Mouse (Mus musculus) spleen, postnatal 4 days (tissue): ENCODE results near the gene Vat1l.

Experiments
- DNase-seq, 2 experiments: peaks; one replicate each; pipeline ENCODE4 v3.0.0; 2022; ENCODE audit warnings: low spot score in 2 of 2

Vat1l gene

GRCm38 (mm10) chr8:114295749-114296067 lies 90.3 kb downstream of the Vat1l start:
- no peak for DNase-seq

- no peak for DNase-seq
These were observed 92.8 kb downstream of the Vat1l start for GRCm38 (mm10) chr8:114298253-114298652.

- no peak for DNase-seq
These were observed 94.7 kb downstream of the Vat1l start for GRCm38 (mm10) chr8:114300072-114300471.

GRCm38 (mm10) chr8:114306296-114306695 lies 100.9 kb downstream of the Vat1l start:
- DNase-seq, result no peak

GRCm38 (mm10) chr8:114314669-114315325 lies 109.4 kb downstream of the Vat1l start:
- no peak for DNase-seq

- no peak for DNase-seq
These were observed 112.7 kb downstream of the Vat1l start for GRCm38 (mm10) chr8:114318161-114318560.

- DNase-seq, result no peak
These were observed 116.7 kb downstream of the Vat1l start for GRCm38 (mm10) chr8:114322096-114322495.

GRCm38 (mm10) chr8:114331928-114332327 lies 126.5 kb downstream of the Vat1l start:
- DNase-seq, result no peak

GRCm38 (mm10) chr8:114332949-114333348 lies 127.5 kb downstream of the Vat1l start:
- DNase-seq, result no peak

- DNase-seq, result no peak
These were observed 130.3 kb downstream of the Vat1l start for GRCm38 (mm10) chr8:114335721-114336120.

DNA sequence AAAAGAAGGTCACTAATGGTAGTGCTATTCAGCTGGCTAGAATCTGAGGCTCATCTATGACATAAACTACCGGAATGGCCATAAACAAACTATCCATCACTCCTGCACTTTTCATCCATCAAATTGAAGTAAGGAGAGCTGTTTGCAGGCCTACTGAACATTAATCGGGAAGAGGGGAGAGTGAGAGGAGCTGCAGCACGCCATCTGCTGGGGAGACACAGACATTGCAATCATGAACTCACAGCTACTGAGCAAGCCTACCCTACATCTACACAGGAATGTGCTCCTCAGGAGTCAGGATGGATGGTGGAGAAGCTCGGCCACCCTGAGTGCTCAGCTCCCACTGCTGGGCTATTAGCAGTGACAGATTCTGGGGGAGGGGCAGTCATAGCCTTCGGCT lies 136.9 kb downstream of the Vat1l start:
- no peak for DNase-seq

- DNase-seq, result no peak
These were observed 139.4 kb downstream of the Vat1l start for GRCm38 (mm10) chr8:114344789-114345188.

- no peak for DNase-seq
These were observed 140.6 kb downstream of the Vat1l start for GRCm38 (mm10) chr8:114346045-114346444.

DNA sequence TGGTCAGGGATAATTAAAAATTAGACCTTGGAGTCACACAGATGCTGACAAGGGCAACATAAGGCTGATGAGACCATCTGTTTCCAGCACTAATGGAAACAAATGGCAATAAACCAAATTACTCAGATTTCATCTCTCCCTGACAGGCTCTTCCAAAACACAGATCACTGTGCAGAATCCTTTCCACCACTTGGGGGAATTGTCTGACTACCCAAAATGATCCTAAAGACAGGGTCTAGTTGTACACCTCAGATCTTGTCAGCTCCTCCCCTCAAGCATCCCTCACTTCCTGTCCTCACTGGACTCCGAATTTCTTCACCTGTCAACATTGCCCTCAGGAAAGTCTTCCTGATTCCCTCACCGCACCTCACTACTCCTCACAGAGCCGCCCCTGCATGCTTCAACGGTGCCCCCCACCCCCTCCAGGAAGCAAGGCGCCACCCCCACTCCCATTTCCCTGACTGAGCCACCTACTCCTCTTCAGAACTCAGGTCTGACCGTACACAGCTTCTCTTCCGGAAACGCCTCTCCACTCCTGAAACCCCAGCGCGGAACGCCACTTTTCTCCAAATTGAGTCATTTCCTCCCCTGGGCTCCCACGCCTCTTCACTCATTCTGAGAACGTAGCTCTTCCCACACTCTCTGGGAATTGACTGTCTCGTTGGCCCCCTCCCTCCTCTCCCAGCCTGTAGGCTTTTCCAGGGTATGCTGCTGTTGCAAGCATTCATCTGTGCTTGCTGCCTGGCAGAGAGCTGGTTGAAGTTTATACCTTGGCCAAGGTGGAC lies 146.4 kb downstream of the Vat1l start:
- no peak for DNase-seq

DNA sequence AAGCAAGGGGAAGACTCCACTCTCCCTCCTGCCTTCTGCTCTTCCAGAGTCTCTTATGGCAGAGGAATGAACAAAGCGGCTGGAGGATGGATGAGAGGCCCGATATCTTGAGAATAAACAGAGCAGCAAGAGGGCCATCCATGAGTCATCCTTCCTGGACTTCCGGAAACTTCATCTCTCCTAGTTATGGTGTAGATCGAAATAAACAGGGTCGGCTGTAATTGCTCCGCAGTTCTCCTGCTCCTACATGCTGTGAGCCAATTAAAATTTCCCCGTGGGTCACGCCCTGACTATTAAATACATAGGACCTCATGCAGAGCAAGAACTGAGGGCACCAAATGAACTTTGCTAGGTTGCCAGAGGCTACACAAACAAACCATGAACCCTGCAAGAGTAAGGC lies 155.1 kb downstream of the Vat1l start:
- DNase-seq, result no peak

GRCm38 (mm10) chr8:114363167-114363566 lies 157.8 kb downstream of the Vat1l start:
- no peak for DNase-seq

GRCm38 (mm10) chr8:114363656-114364055 lies 158.2 kb downstream of the Vat1l start:
- no peak for DNase-seq

GRCm38 (mm10) chr8:114369038-114369976 lies 163.9 kb downstream of the Vat1l start:
- DNase-seq, result peak; percentile 40 to 81

- DNase-seq, result no peak
These were observed 169.0 kb downstream of the Vat1l start for GRCm38 (mm10) chr8:114374390-114374789.

DNA sequence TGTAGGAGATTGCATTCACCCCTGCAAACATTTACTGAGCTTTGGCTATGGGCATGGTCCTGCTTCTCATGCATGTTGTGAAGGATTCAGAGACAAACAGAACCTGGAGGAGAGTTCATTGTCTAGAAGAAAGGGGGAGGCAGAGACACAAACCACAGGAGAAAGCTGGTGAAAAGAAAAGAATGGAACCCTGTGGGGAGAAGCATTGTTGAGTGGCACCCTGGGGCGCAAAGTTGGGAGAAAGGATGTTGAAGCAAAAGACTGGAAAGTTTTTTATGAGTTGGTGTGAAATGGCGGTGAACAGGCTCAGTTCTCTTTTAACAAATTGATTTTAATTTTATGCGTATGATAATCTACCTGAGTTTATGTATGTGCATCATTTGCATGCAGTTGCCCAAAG lies 178.8 kb downstream of the Vat1l start:
- DNase-seq, result no peak

DNA sequence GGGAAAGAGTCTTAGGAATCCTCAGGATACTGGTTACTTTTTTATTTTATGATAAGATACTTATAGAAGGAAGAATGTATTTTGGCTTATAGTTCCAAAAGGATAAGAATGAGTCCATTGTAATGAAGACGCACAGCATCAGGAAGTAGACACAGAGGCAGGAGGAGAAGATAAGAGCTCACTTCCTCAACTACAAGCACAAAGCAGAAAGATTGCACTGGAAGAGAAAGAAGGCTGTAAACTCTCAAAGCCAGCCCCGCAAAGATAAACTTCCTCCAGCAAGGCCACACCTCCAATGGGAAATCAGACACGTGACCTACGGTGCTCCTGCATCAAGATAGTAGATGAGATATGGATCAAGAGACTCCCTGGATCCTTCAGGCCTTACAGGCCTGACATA lies 182.1 kb downstream of the Vat1l start:
- no peak for DNase-seq

DNA sequence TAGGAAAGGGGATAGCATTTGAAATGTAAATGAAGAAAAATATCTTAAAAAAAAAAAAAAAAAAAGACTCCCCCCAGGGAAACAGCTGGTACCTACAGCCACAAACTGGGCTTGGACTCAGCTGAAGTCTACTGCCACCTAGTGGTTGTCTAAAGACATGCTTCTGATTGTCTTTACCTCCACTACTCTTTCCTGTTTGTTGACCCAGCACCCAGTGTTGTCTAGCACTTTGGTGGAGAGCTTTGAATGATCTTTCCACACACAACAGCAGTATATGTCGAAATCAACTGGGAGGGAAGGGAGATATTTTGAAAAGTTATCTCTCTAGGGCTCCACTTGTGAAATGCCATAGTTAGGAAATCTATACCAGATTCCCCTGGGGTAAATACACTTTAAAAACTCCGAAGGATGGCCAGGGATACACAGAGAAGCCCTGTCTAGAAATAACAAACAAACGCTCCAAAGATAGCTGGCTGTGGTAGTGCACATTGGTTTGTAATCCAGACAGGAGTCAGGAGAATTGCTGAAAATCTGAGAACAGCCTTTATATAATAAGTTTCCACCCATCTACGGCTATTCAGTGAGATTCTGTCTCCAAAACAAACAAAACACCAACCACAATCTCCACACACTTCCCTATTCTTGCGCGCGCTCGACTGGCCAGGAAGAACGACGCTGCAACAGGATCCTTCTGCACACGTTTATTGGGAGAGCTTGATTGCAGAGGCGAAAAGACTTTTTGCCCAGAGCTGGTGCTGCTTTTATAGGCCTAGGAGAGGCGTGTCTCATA lies 185.2 kb downstream of the Vat1l start:
- no peak for DNase-seq
